Mouse (Mus musculus): ENCODE measurements around the gene Ephb1. TPM values are rescaled to one million over a fixed set of nuclear protein-coding genes. Genes with fewer than 3 reads are reported as not detected.

Ephb1 gene
- polyA plus RNA-seq, 1 experiment from 2014 or later, result 1.7 TPM

GRCm38 (mm10) chr9:101996771-101997500 is 357.6 kb downstream of the Ephb1 start:
- Histone ChIP-seq H3K4me2 (ENCODE audit: low read length) (no peak overlapping the region; the same call in 1 of the 2 replicates), H3K27me3 (ENCODE audit: control insufficient read depth, insufficient read depth, low read length) (peaks cover 34% of the 10 kb centered on the region), H3K4me3 (ENCODE audit: control insufficient read depth in 1 of 2, insufficient read depth in 1 of 2, low read depth in 1 of 2, low read length in 2 of 2) (no peak overlapping the region), H3K27ac (replicated peaks in 1 of 2; ENCODE audit: control insufficient read depth in 1 of 2, insufficient read depth in 1 of 2, low read depth in 2 of 2, low read length in 2 of 2) (no peak overlapping the region), H3K4me1 (ENCODE audit: control insufficient read depth in 2 of 2, insufficient read depth in 2 of 2, low read length in 2 of 2) (peaks cover 12 to 17% of the 10 kb centered on the region in 2 experiments), H3K9ac (ENCODE audit: low read length) (no peak overlapping the region), H3K36me3 (ENCODE audit: control insufficient read depth, insufficient read depth, low read length) (no peaks in the 10 kb centered on the region), H3K9me3 (ENCODE audit: control insufficient read depth, low read length) (peaks cover 4% of the 10 kb centered on the region; the same call in 1 of the 2 replicates)
- WGBS, result 39% methylated on average over 16 of the region's 16 CpGs
- ATAC-seq (ENCODE audit: insufficient number of reproducible peaks, insufficient read depth, low FRiP score, low read depth), result no peak

- H3K4me1 ChIP-seq (ENCODE audit: control insufficient read depth in 2 of 2, insufficient read depth in 2 of 2, low read length in 2 of 2), result peaks cover 12 to 17% of the 10 kb centered on the region in 2 experiments
- H3K27me3 ChIP-seq (ENCODE audit: control insufficient read depth, insufficient read depth, low read length), result peaks cover 34% of the 10 kb centered on the region
- H3K27ac ChIP-seq (replicated peaks in 1 of 2; ENCODE audit: control insufficient read depth in 1 of 2, insufficient read depth in 1 of 2, low read depth in 2 of 2, low read length in 2 of 2), result no peak overlapping the region
- no peak overlapping the region for H3K4me2 ChIP-seq (ENCODE audit: low read length)
- no peak overlapping the region for H3K9ac ChIP-seq (ENCODE audit: low read length)
- WGBS, result 45% methylated on average over 7 of the region's 7 CpGs
- ATAC-seq (ENCODE audit: insufficient number of reproducible peaks, insufficient read depth, low FRiP score, low read depth), result no peak
- no peak overlapping the region for H3K4me3 ChIP-seq (ENCODE audit: control insufficient read depth in 1 of 2, insufficient read depth in 1 of 2, low read depth in 1 of 2, low read length in 2 of 2)
- no peaks in the 10 kb centered on the region for H3K36me3 ChIP-seq (ENCODE audit: control insufficient read depth, insufficient read depth, low read length)
- peaks cover 4% of the 10 kb centered on the region; the same call in 1 of the 2 replicates for H3K9me3 ChIP-seq (ENCODE audit: control insufficient read depth, low read length)
Observed at GRCm38 (mm10) chr9:101996183-101996582, 358.3 kb downstream of the Ephb1 start.

GRCm38 (mm10) chr9:101995423-101996156 is 358.9 kb downstream of the Ephb1 start:
- Histone ChIP-seq H3K4me3 (ENCODE audit: control insufficient read depth in 1 of 2, insufficient read depth in 1 of 2, low read depth in 1 of 2, low read length in 2 of 2) (no peak overlapping the region), H3K4me2 (ENCODE audit: low read length) (no peak overlapping the region), H3K27ac (replicated peaks in 1 of 2; ENCODE audit: control insufficient read depth in 1 of 2, insufficient read depth in 1 of 2, low read depth in 2 of 2, low read length in 2 of 2) (no peak overlapping the region), H3K36me3 (ENCODE audit: control insufficient read depth, insufficient read depth, low read length) (no peaks in the 10 kb centered on the region), H3K27me3 (ENCODE audit: control insufficient read depth, insufficient read depth, low read length) (peaks cover 34% of the 10 kb centered on the region), H3K4me1 (ENCODE audit: control insufficient read depth in 2 of 2, insufficient read depth in 2 of 2, low read length in 2 of 2) (peaks cover 12 to 17% of the 10 kb centered on the region in 2 experiments), H3K9me3 (ENCODE audit: control insufficient read depth, low read length) (peaks cover 2% of the 10 kb centered on the region; the same call in 1 of the 2 replicates), H3K9ac (ENCODE audit: low read length) (no peak overlapping the region)
- no peak for ATAC-seq (ENCODE audit: insufficient number of reproducible peaks, insufficient read depth, low FRiP score, low read depth)
- 8% methylated on average over 10 of the region's 10 CpGs for WGBS

DNA sequence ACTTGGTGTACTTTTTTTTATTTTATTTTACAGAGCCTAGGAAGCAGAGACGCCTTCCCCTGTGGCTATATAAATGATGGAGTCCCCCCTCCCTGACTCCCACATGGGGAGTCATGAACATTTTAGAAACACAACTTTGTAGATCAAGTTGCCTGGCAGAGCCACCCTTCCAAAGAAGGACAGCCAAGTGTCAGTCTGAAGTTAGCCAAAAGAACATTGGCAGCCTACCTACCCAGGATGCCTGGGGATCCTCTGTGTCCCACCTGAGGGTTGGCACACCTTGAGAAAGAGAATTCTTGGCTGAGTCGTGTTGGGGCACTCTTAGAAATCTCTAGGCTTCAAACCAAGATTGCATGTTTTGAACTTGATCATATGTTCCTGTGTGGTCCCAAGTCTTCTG is 360.4 kb downstream of the Ephb1 start:
- no peak overlapping the region for H3K4me2 ChIP-seq (ENCODE audit: low read length)
- H3K4me3 ChIP-seq (ENCODE audit: control insufficient read depth in 1 of 2, insufficient read depth in 1 of 2, low read depth in 1 of 2, low read length in 2 of 2), result no peak overlapping the region
- H3K27me3 ChIP-seq (ENCODE audit: control insufficient read depth, insufficient read depth, low read length), result peaks cover 32% of the 10 kb centered on the region
- 79% methylated on average over 2 of the region's 2 CpGs for WGBS
- no peaks in the 10 kb centered on the region for H3K36me3 ChIP-seq (ENCODE audit: control insufficient read depth, insufficient read depth, low read length)
- peaks cover 12 to 17% of the 10 kb centered on the region in 2 experiments for H3K4me1 ChIP-seq (ENCODE audit: control insufficient read depth in 2 of 2, insufficient read depth in 2 of 2, low read length in 2 of 2)
- no peak overlapping the region for H3K9ac ChIP-seq (ENCODE audit: low read length)
- ATAC-seq (ENCODE audit: insufficient number of reproducible peaks, insufficient read depth, low FRiP score, low read depth), result no peak
- no peak overlapping the region for H3K27ac ChIP-seq (replicated peaks in 1 of 2; ENCODE audit: control insufficient read depth in 1 of 2, insufficient read depth in 1 of 2, low read depth in 2 of 2, low read length in 2 of 2)
- H3K9me3 ChIP-seq (ENCODE audit: control insufficient read depth, low read length), result no peaks in the 10 kb centered on the region

DNA sequence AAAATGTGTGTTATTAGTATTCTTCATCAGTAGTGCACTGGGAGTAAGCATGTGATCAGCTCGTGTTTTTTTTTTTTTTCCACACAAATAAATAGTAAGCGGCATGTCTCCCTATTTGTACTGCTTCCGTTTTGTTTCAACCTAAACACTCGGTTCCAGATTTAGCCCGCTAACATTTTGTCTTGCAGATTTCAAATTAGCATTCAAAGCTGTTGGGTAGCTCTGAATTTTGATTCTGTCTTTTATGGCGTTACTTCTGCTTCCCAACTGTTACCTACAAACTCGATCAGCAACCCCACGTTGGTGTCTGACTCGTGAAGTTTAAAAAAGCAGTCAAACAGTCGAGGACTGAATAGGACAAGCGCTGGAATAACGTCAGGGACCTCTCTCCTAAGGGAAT is 363.7 kb downstream of the Ephb1 start:
- Histone ChIP-seq H3K27ac (replicated peaks in 1 of 2; ENCODE audit: control insufficient read depth in 1 of 2, insufficient read depth in 1 of 2, low read depth in 2 of 2, low read length in 2 of 2) (no peak overlapping the region), H3K27me3 (ENCODE audit: control insufficient read depth, insufficient read depth, low read length) (peaks cover 26% of the 10 kb centered on the region), H3K4me3 (ENCODE audit: control insufficient read depth in 1 of 2, insufficient read depth in 1 of 2, low read depth in 1 of 2, low read length in 2 of 2) (no peak overlapping the region), H3K9me3 (ENCODE audit: control insufficient read depth, low read length) (no peaks in the 10 kb centered on the region), H3K9ac (ENCODE audit: low read length) (no peak overlapping the region), H3K4me2 (ENCODE audit: low read length) (no peak overlapping the region), H3K36me3 (ENCODE audit: control insufficient read depth, insufficient read depth, low read length) (no peaks in the 10 kb centered on the region), H3K4me1 (ENCODE audit: control insufficient read depth in 2 of 2, insufficient read depth in 2 of 2, low read length in 2 of 2) (peaks cover 5 to 6% of the 10 kb centered on the region in 2 experiments)
- WGBS, result 78% methylated on average over 12 of the region's 12 CpGs
- ATAC-seq (ENCODE audit: insufficient number of reproducible peaks, insufficient read depth, low FRiP score, low read depth), result no peak

- Histone ChIP-seq H3K36me3 (ENCODE audit: control insufficient read depth, insufficient read depth, low read length) (no peaks in the 10 kb centered on the region), H3K27me3 (ENCODE audit: control insufficient read depth, insufficient read depth, low read length) (peaks cover 23% of the 10 kb centered on the region), H3K9me3 (ENCODE audit: control insufficient read depth, low read length) (no peaks in the 10 kb centered on the region), H3K4me2 (ENCODE audit: low read length) (no peak overlapping the region), H3K27ac (replicated peaks in 1 of 2; ENCODE audit: control insufficient read depth in 1 of 2, insufficient read depth in 1 of 2, low read depth in 2 of 2, low read length in 2 of 2) (no peak overlapping the region), H3K4me1 (ENCODE audit: control insufficient read depth in 2 of 2, insufficient read depth in 2 of 2, low read length in 2 of 2) (no peaks in the 10 kb centered on the region), H3K9ac (ENCODE audit: low read length) (no peak overlapping the region), H3K4me3 (ENCODE audit: control insufficient read depth in 1 of 2, insufficient read depth in 1 of 2, low read depth in 1 of 2, low read length in 2 of 2) (no peak overlapping the region)
- WGBS, result 89% methylated on average over 6 of the region's 6 CpGs
- ATAC-seq (ENCODE audit: insufficient number of reproducible peaks, insufficient read depth, low FRiP score, low read depth), result no peak
Observed at GRCm38 (mm10) chr9:101990032-101990431, 364.5 kb downstream of the Ephb1 start.

GRCm38 (mm10) chr9:101986910-101987309 is 367.6 kb downstream of the Ephb1 start:
- Histone ChIP-seq H3K4me2 (ENCODE audit: low read length) (no peak overlapping the region), H3K27me3 (ENCODE audit: control insufficient read depth, insufficient read depth, low read length) (peaks cover 7% of the 10 kb centered on the region; the same call in 1 of the 2 replicates), H3K4me1 (ENCODE audit: control insufficient read depth in 2 of 2, insufficient read depth in 2 of 2, low read length in 2 of 2) (no peaks in the 10 kb centered on the region), H3K9me3 (ENCODE audit: control insufficient read depth, low read length) (no peaks in the 10 kb centered on the region), H3K4me3 (ENCODE audit: control insufficient read depth in 1 of 2, insufficient read depth in 1 of 2, low read depth in 1 of 2, low read length in 2 of 2) (no peak overlapping the region), H3K27ac (replicated peaks in 1 of 2; ENCODE audit: control insufficient read depth in 1 of 2, insufficient read depth in 1 of 2, low read depth in 2 of 2, low read length in 2 of 2) (no peak overlapping the region), H3K36me3 (ENCODE audit: control insufficient read depth, insufficient read depth, low read length) (no peaks in the 10 kb centered on the region), H3K9ac (ENCODE audit: low read length) (no peak overlapping the region)
- WGBS, result 79% methylated on average over 2 of the region's 2 CpGs
- ATAC-seq (ENCODE audit: insufficient number of reproducible peaks, insufficient read depth, low FRiP score, low read depth), result no peak

Measured in heart, embryonic 14.5 days (tissue).